Mouse (Mus musculus) Patski (cell line): ENCODE results near the gene Nxnl1. TPM values are rescaled to one million over a fixed set of nuclear protein-coding genes. Genes with fewer than 3 reads are reported as not detected.
A peak's percentile ranks its signal among the peaks of the same experiment; 100 is the strongest.
"Not testable (repeated sequence)": the region's sequence is repeated elsewhere in the genome, so short reads cannot be mapped to it uniquely, and the experiment has no call there.

Experiments used
- ATAC-seq: fragments of 100-300 bp; one replicate; pipeline ENCODE4 v1.8.0; 2021
- CTCF ChIA-PET: fragments of 350-600 bp; sonication (Branson Sonifier 250); formaldehyde crosslinking; loops from one replicate; lab custom pipeline; 2022; ENCODE audit warnings: inconsistent platforms; lab: Charles Lee
- POLR2A ChIA-PET: fragments of 350-600 bp; sonication (Branson Sonifier 250); formaldehyde crosslinking; loops from one replicate; lab custom pipeline; 2022; ENCODE audit warnings: antibody characterized with exemption, inconsistent platforms; lab: Charles Lee
- DNase-seq: peaks from one replicate; pipeline ENCODE4 v3.0.0-alpha.2; 2011; ENCODE audit warnings: low read depth, low spot score
- H3K27me3 ChIP-seq: fragments of 371-371 bp; one replicate; pipeline ENCODE4 v1.5.1; 2021
- CTCF ChIP-seq: fragments of 100-300 bp; IDR thresholded peaks from one replicate; pipeline ENCODE4 v1.5.1; 2021
- in situ Hi-C: fragments of 300-500 bp; cut with MboI; formaldehyde crosslinking; loops from 3 replicates; pipeline ENCODE4 v1.11.1; 2018; ENCODE audit warnings: low pct_unique_long_range_greater_than_20kb, mixed read lengths
- polyA plus RNA-seq: library from polyadenylated mRNA; unstranded; gene quantifications from one replicate; pipeline ENCODE4 v1.2.3, GENCODE M21; 2021

The Nxnl1 gene
- polyA plus RNA-seq, 1 experiment from 2014 or later: 0.85 TPM

DNA sequence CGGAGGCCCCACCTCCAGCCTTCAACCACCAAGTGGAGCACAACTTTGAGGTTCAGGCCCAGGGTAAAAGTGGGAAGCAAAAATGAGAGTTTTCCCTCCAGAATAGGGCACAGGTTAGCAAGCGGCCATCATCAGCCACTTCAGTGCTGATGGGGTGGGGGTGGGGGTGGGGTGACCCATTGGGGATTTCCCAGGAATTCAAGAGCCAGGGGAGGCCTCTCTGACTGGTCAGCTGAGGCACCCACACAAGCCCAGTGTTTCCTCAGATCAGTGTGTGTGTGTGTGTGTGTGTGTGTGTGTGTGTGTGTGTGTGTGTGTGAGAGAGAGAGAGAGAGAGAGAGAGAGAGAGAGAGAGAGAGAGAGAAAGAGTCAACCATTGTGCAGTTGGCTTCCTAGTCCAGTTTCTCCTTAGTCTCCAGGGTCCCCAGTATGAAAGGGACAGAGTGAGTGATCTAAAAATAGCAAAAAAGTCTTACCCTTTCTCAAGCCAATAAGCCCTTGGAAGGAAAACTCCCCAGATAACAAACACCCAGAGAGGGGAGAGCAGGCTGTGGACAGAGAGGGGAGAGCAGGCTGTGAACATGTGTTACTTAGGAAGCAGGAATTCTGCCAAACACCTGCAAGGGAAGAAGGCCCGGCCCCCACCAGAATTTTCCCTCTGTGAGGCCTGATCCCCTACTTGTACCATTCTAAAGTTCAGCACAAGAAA lies 39.1 kb downstream of the Nxnl1 start:
- in situ Hi-C loops: no loop called here
- no peak for DNase-seq
- H3K27me3 ChIP-seq: no peaks in the 10 kb centered on the region

GRCm38 (mm10) chr8:71526272-71526671 lies 40.1 kb downstream of the Nxnl1 start:
- ATAC-seq (no peak), DNase-seq (no peak)
- no peak for TF ChIP-seq CTCF
- in situ Hi-C loops: no loop called here
- no peaks in the 10 kb centered on the region for H3K27me3 ChIP-seq
- POLR2A ChIA-PET: interaction anchor here (0.6 to 0.7 kb wide), 2 partner anchors 62 to 180 kb away, joined by 3 read pairs; no protein-coding TSS in a partner anchor
- CTCF ChIA-PET: no interaction called here

More for the DNA sequence above, 39.1 kb downstream of the Nxnl1 start:
- no peak for TF ChIP-seq CTCF
- ATAC-seq: no peak
- ChIA-PET CTCF (interaction anchor here (0.7 to 1.3 kb wide), 2 partner anchors 50 to 133 kb away, joined by 3 read pairs; no protein-coding TSS in a partner anchor), POLR2A (no interaction called here)

DNA sequence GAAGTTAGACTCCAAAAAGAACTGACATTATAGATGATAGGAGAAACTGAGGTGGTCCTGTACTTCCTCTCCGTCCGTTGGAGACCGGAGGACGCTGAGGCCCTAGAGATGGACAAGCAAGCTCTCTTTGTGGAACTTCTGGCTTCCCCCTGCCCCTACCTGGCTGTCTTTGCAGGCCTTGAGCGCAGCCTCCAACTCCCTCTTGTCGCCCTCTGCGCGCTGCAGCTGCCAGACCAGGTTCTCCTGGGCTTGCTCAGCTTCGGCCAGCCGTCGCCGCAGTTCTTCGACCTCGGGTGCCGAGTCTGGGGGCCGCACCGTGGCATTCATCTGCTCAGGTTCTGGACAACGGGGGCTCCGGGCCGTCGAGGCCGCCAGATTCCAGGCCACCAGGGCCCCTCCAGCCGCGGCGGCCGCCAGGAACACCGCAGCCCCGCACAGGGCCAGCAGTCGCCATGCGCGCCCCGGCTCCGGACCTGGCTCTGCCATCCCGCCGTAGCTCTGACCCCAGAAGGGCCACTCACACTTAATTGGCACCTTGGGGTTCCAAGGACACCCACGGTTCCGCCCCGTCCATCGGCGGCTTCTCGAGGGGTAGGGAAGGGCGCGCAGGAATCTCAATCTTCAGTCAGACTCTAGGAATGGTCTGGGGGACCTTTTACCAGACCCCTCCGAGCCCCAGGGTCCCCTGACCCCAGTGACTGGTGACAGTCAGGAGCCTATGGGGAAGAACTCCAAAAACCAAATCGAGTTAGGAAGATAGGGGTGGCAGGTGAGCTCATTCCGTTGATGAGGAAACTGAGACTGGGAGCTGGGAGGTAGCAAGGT lies 41.0 kb downstream of the Nxnl1 start, which contains the start of gene Ccdc194:
Gene Ccdc194 (minus strand): TSS at position 486 of the 825 bp plus-strand sequence.
- no peaks in the 10 kb centered on the region for H3K27me3 ChIP-seq
- DNase-seq: no peak
- no peak for TF ChIP-seq CTCF
- CTCF ChIA-PET: interaction anchor here (1.1 kb wide), 1 partner anchor 30 kb away, joined by 3 read pairs; no protein-coding TSS in a partner anchor
- POLR2A ChIA-PET: interaction anchor here (0.7 kb wide), 2 partner anchors 37 to 63 kb away, joined by 3 read pairs; partner anchors contain the start of gene Gtpbp3
- in situ Hi-C loops: no loop called here
- no peak for ATAC-seq

DNA sequence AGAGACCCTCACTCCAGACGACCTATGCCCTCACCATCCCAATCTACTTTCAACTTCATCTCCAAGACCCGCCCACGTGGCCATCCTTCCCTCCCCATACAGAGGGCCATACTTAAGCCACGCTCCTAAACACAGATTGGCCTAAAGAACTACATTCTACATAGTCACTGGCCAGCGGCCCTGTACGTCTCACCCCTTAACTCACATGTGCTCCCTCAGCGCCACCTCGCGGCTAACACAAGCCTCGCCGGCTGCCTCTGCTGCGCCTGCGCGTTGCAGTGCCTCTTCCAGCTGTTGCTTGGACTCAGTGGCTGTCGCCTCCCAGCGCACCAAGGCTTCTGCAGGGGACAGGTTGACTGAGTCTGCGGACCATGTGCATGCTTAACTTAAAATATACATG lies 44.8 kb downstream of the Nxnl1 start:
- no peaks in the 10 kb centered on the region for H3K27me3 ChIP-seq
- CTCF ChIA-PET: interaction anchor here (1.1 to 3.8 kb wide), 7 partner anchors 9 to 130 kb away, joined by 3 to 29 read pairs (median 11); partner anchors contain the start of gene Mrpl34
- POLR2A ChIA-PET: no interaction called here
- ATAC-seq (peak; percentile 96), DNase-seq (peak; percentile 66)
- TF ChIP-seq CTCF: peak; percentile 99
- in situ Hi-C loops: loop anchor here (5.0 kb wide), 2 partner anchors 34 to 79 kb away; partner anchors contain the start of genes Ano8 and Gtpbp3

- TF ChIP-seq CTCF: peak; percentile 44
- in situ Hi-C loops, H3K27me3 ChIP-seq, DNase-seq, ATAC-seq: not testable (repeated sequence)
- CTCF ChIA-PET: interaction anchor here (0.6 to 3.8 kb wide), 17 partner anchors 11 to 76 kb away, joined by 3 to 29 read pairs (median 5); partner anchors contain the start of genes Ano8, Dda1, Mrpl34 and Slc27a1
- POLR2A ChIA-PET: interaction anchor here (0.7 to 0.8 kb wide), 2 partner anchors 23 to 30 kb away, joined by 4 read pairs; no protein-coding TSS in a partner anchor
Measured at GRCm38 (mm10) chr8:71519037-71519825, 47.2 kb downstream of the Nxnl1 start.

- CTCF ChIA-PET: interaction anchor here (0.6 kb wide), 1 partner anchor 23 kb away, joined by 3 read pairs; no protein-coding TSS in a partner anchor
- TF ChIP-seq CTCF: no peak
- in situ Hi-C loops: no loop called here
- DNase-seq (no peak), ATAC-seq (no peak)
- H3K27me3 ChIP-seq: no peaks in the 10 kb centered on the region
- POLR2A ChIA-PET: interaction anchor here (0.7 kb wide), 1 partner anchor 20 kb away, joined by 3 read pairs; no protein-coding TSS in a partner anchor
Measured at GRCm38 (mm10) chr8:71516786-71517185, 49.6 kb downstream of the Nxnl1 start.

DNA sequence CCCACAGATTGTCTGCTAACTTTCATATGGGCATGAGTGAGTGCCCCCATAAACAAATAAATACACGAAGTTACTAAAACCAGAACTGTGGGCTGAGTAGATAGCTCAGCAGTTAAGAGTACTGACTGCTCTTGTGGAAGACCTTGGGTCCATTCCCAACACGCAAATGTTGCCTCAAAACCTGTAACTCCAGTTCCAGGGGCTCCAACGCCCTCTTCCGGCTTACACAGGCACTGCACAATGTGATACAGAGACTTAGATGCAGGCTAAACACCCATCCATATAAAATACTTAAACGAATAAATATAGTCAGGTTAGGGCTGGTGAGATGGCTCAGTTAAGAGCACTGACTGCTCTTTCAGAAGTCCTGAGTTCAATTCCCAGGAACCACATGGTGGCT lies 51.4 kb downstream of the Nxnl1 start:
- TF ChIP-seq CTCF: no peak
- POLR2A ChIA-PET: no interaction called here
- CTCF ChIA-PET: no interaction called here
- peaks cover 12% of the 10 kb centered on the region for H3K27me3 ChIP-seq
- DNase-seq (no peak), ATAC-seq (no peak)
- in situ Hi-C loops: no loop called here

DNA sequence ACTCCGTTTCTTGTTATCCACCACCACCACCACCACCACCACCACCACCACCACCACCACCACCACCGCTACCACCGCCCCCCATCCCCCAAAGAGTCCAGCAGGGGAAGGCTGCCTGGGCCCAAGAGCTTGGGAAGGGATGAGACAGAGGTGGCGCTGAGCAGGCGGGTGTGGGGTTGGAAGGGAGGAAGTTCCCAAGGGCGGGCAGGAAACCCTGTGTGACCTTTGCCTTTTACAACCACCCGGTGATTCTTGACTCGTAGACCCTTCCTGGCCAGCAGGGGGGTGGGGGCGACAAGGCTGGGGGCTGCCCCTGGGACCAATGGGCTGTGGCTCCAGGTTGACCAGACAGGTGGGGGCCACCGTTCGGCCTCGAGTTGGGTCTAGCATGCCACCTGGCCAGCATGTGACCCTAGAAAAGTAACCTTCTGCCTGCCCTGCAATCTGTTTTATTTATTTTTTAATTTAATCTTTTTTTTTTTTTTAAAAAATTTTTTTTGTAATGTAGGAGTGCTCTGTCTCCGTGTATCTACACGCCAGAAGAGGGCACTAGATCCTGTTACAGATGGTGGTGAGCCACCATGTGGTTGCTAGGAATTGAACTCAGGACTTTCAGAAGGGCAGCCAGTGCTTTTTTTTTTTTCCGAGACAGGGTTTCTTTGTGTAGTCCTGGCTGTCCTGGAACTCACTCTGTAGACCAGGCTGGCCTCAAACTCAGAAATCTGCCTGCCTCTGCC lies 53.2 kb downstream of the Nxnl1 start:
- no peak for TF ChIP-seq CTCF
- ChIA-PET CTCF (no interaction called here), POLR2A (no interaction called here)
- in situ Hi-C loops: no loop called here
- DNase-seq (no peak), ATAC-seq (no peak)
- peaks cover 16% of the 10 kb centered on the region for H3K27me3 ChIP-seq

DNA sequence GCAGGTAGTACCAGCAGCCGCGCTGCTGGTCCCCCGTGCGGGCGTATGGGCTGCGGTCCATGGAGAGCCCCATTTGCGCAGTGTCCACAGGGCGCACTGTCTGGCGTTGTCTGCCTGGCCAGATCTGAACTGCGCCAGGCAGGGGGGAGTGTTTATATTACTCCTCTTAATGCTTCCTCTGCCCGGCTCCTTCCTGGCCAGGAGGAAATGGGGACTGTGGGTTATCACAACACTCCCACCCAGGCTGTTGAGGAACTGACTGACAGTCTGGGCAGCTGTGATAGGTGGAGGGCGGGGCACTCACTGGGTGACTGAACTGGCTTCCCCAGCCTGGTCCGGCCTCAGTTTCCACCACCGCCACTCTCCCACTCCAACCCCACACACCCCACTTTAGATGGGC lies 54.8 kb downstream of the Nxnl1 start, which contains the start of gene Plvap:
Gene Plvap (minus strand): TSS at position 109 of the 400 bp plus-strand sequence.
- TF ChIP-seq CTCF: no peak
- in situ Hi-C loops: no loop called here
- ATAC-seq (no peak), DNase-seq (no peak)
- CTCF ChIA-PET: interaction anchor here (1.1 kb wide), 1 partner anchor 15 kb away, joined by 3 read pairs; no protein-coding TSS in a partner anchor
- peaks cover 24% of the 10 kb centered on the region for H3K27me3 ChIP-seq
- POLR2A ChIA-PET: interaction anchor here (0.7 kb wide), 1 partner anchor 58 kb away, joined by 3 read pairs; no protein-coding TSS in a partner anchor

Other genes with a start within 250 kb of the Nxnl1 start
- gene Use1, start 199.8 kb downstream of the Nxnl1 start, polyA plus RNA-seq: 123 TPM
- gene Ocel1, start 195.3 kb downstream of the Nxnl1 start, polyA plus RNA-seq: 19.9 TPM
- 140 TPM for gene Nr2f6, start 184.6 kb downstream of the Nxnl1 start, polyA plus RNA-seq
- 0.36 TPM for gene Ushbp1, start 170.8 kb downstream of the Nxnl1 start, polyA plus RNA-seq
- 103 TPM for gene Babam1, start 169.7 kb downstream of the Nxnl1 start, polyA plus RNA-seq
- 9.0 TPM for gene Ankle1, start 160.6 kb downstream of the Nxnl1 start, polyA plus RNA-seq
- gene Abhd8, start 102.9 kb downstream of the Nxnl1 start, polyA plus RNA-seq: 73.0 TPM
- gene Mrpl34, start 101.6 kb downstream of the Nxnl1 start, polyA plus RNA-seq: 81.5 TPM
- gene Dda1, start 97.4 kb downstream of the Nxnl1 start, polyA plus RNA-seq: 67.8 TPM
- gene Ano8, start 80.6 kb downstream of the Nxnl1 start, polyA plus RNA-seq: 38.2 TPM
- 44.1 TPM for gene Gtpbp3, start 78.5 kb downstream of the Nxnl1 start, polyA plus RNA-seq
- 0.21 TPM for gene Plvap, start 54.8 kb downstream of the Nxnl1 start, polyA plus RNA-seq
- gene Ccdc194, start 40.9 kb downstream of the Nxnl1 start, polyA plus RNA-seq: 0.08 TPM
- 141 TPM for gene Bst2, start 29.1 kb downstream of the Nxnl1 start, polyA plus RNA-seq
- gene Mvb12a, start 23.7 kb downstream of the Nxnl1 start, polyA plus RNA-seq: 103 TPM
- gene Tmem221, start 7.7 kb downstream of the Nxnl1 start, polyA plus RNA-seq: 3.4 TPM
- 40.9 TPM for gene Slc27a1, start 2.3 kb upstream of the Nxnl1 start, polyA plus RNA-seq
- gene Pgls, start 25.6 kb upstream of the Nxnl1 start, polyA plus RNA-seq: 127 TPM
- 10.8 TPM for gene Fam129c, start 31.0 kb upstream of the Nxnl1 start, polyA plus RNA-seq
- 117 TPM for gene Colgalt1, start 44.4 kb upstream of the Nxnl1 start, polyA plus RNA-seq
- gene Unc13a, start 105.2 kb upstream of the Nxnl1 start, polyA plus RNA-seq: 2.5 TPM
- 26.7 TPM for gene Jak3, start 109.7 kb upstream of the Nxnl1 start, polyA plus RNA-seq
- 8.8 TPM for gene Insl3, start 122.6 kb upstream of the Nxnl1 start, polyA plus RNA-seq
- 1.4 TPM for gene B3gnt3, start 135.2 kb upstream of the Nxnl1 start, polyA plus RNA-seq
- 5.6 TPM for gene Fcho1, start 159.1 kb upstream of the Nxnl1 start, polyA plus RNA-seq